Mouse (Mus musculus): ENCODE measurements around the gene Hip1r. TPM values are rescaled to one million over a fixed set of nuclear protein-coding genes. Genes with fewer than 3 reads are reported as not detected.

Gene Hip1r
- total RNA-seq, 2 experiments from 2014 or later: 6.6 to 12.1 TPM

- peak; percentile 14; the same call in 1 of the 2 replicates for ATAC-seq (ENCODE audit: poor library complexity, severe bottlenecking)
Observed at GRCm38 (mm10) chr5:124014791-124015251, 41.4 kb downstream of the Hip1r start.

- no peak for ATAC-seq (ENCODE audit: poor library complexity, severe bottlenecking)
Observed at GRCm38 (mm10) chr5:124015727-124016126, 42.3 kb downstream of the Hip1r start.

DNA sequence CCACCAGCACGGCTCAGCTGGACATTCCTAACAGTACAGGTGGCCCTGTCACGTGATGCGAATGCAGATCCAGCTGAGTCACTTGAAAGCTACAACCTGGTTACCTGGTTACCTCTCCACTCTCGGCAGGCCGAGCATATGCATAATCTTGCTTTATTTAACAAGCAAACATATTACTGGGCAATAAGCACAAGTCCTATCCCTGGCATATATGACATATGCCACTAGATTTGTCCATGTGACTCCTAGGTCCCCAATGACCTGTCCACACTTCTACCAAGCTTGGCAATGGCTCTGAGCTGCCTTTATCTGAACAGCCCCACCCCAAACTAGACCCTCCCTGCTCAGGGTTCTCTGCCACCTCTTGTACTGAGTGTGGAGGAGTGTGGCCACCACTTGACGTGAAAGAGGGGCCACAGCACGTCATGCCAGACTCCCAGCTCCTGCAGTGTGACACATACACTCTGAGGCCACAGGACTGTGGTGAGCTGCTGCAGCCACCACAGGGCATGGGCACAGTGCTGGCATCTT is 42.9 kb downstream of the Hip1r start:
- ATAC-seq (ENCODE audit: poor library complexity, severe bottlenecking): no peak

- ATAC-seq (ENCODE audit: poor library complexity, severe bottlenecking): no peak
Observed at GRCm38 (mm10) chr5:124017941-124018340, 44.5 kb downstream of the Hip1r start.

- ATAC-seq (ENCODE audit: poor library complexity, severe bottlenecking): no peak
Observed at GRCm38 (mm10) chr5:124018651-124019050, 45.2 kb downstream of the Hip1r start.

DNA sequence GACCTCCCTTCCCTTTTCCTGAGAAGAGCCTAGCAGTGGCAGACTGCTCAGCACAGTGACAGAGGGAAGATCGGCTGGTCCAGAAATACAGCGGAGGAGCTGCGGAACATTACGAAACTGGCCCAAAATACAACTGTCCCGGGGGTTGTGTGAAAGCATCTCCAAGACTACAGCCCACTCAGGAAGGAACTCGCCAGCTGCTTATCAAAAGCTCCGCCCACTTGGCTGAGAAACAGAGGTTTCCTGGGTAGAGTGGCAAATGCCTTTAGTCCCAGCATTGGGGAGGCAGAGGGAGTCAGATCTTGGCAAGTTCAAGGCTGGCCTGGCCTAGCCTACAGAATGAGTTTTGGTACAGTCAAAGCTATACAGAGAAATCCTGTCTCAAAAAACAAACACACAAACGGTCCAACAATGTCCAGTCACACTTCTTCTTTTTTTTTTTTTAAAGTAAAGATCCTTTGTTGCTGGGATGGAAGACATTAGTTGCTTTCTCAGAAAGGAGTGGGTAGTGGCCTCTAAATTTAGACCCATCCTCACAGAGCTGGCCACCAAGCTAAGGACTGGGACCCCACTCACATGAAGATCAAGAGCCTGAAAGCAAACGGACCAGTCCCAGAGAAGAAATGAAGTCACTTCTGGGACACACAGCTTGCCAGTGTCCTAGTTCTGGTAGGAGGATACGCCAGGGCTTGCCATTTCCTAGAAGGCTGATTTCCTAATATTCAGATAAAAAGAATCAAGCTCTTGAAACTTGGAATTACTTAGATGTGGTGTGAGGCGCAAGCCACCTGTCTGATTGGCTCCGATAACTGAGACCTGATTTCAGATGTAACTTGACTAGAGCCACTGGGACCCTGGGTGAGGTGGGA is 46.2 kb downstream of the Hip1r start:
- ATAC-seq (ENCODE audit: poor library complexity, severe bottlenecking): peak; percentile 45

DNA sequence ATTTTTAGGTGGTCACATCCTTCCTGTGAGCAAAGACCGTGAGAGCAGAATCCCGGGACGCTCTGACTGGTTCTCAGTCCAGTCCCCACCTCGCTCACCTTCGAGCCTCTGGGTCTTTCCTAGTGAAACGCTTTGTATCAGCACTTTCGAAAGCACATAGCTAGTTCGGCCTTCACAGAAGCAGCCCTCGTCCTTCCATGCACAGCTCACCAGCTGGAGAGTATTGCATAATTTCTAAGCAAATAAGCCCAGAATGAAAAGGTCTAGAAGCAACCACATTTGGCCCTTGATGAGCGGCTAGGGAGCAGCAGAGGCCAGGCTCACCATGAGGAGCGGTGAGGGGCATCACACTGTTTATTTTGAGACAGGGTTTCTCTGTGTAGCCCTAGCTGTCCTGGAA is 47.7 kb downstream of the Hip1r start:
- ATAC-seq (ENCODE audit: poor library complexity, severe bottlenecking): peak; percentile 5; the same call in 1 of the 2 replicates

DNA sequence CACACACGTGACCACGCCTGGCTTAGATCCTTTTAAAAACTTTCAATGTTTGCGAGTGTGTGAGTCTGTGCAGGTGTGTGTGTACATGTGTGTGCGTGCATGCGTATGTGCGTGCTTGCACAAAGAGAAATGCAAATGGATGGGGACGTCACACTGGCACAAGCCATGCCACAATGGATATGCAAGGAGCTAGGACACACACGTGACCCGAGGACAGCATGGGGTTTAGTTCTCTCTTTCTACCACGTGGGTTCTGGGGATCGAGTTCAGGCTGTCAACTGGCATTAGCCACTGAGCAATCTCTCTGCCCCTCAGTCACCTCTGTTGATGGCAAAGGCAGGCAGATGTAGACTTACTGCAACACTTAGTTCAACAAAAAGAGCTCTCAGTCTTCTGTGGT is 48.3 kb downstream of the Hip1r start:
- ATAC-seq (ENCODE audit: poor library complexity, severe bottlenecking): 0 out of 2 replicates have a peak, but pooled peaks have one; percentile 19

GRCm38 (mm10) chr5:124022365-124022764 is 48.9 kb downstream of the Hip1r start:
- ATAC-seq (ENCODE audit: poor library complexity, severe bottlenecking): no peak

DNA sequence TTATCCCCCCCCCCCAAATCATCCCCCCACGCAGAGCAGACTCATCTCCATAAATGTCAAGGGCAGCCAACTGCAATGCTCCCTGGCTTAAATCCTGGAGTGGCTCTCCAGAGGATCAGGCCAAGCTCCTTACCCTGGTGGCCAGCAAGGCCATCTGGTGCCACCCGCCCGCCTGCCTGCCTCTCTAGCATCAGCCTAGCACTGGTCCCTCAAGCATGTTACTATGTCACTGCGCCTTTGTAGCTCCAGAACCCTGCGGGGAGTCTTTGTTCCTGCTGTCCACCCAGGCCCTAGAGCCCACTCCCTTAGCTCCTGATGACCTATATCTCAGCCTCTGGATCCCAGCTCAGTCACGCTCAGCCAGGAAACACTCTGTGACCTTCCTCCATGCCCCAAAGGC is 51.2 kb downstream of the Hip1r start:
- ATAC-seq (ENCODE audit: poor library complexity, severe bottlenecking): peak; percentile 8

DNA sequence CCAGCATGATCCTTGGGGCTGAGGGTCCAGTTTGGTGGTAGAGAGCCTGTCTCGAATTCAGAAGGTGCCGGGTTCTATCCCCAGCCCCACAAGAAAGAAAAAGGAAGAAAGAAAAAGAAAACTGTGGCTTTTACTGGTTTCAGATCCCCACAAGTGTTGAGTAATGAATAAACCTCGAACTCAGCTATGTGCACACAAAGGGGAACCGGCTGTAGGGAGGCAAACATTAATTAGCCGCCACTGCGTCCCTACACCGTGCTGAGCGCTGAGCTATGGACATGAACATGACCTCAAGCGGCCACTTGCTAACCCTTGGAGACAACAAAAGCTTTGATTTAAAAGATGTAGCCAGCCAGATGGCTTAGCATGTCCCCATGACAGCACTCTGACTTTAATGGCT is 51.7 kb downstream of the Hip1r start:
- peak; percentile 73 for ATAC-seq (ENCODE audit: poor library complexity, severe bottlenecking)

GRCm38 (mm10) chr5:124025587-124026441 is 52.4 kb downstream of the Hip1r start:
- no peak for ATAC-seq (ENCODE audit: poor library complexity, severe bottlenecking)

DNA sequence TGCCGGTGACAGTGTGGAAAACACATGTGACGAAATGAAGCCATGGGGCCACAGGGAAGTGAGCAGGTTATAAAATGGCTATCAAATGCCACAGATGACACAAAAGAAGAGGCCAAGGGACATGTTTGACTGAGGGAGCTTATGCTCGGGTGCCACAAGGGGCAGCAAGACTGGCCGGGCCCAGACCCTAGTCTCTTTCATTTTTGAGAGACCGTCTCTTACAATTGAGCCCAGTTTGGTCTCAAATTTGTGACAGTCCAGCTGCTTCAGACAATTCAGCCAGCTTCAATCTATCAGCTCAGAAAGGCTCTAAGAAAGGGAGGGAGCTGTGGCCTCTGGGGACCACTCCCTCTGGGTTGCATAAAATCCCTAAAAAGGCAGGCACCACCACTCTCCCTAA is 53.1 kb downstream of the Hip1r start:
- ATAC-seq (ENCODE audit: poor library complexity, severe bottlenecking): peak; percentile 26

- ATAC-seq (ENCODE audit: poor library complexity, severe bottlenecking): no peak
Observed at GRCm38 (mm10) chr5:124027702-124028470, 54.5 kb downstream of the Hip1r start.

GRCm38 (mm10) chr5:124028680-124029079 is 55.3 kb downstream of the Hip1r start:
- no peak for ATAC-seq (ENCODE audit: poor library complexity, severe bottlenecking)

DNA sequence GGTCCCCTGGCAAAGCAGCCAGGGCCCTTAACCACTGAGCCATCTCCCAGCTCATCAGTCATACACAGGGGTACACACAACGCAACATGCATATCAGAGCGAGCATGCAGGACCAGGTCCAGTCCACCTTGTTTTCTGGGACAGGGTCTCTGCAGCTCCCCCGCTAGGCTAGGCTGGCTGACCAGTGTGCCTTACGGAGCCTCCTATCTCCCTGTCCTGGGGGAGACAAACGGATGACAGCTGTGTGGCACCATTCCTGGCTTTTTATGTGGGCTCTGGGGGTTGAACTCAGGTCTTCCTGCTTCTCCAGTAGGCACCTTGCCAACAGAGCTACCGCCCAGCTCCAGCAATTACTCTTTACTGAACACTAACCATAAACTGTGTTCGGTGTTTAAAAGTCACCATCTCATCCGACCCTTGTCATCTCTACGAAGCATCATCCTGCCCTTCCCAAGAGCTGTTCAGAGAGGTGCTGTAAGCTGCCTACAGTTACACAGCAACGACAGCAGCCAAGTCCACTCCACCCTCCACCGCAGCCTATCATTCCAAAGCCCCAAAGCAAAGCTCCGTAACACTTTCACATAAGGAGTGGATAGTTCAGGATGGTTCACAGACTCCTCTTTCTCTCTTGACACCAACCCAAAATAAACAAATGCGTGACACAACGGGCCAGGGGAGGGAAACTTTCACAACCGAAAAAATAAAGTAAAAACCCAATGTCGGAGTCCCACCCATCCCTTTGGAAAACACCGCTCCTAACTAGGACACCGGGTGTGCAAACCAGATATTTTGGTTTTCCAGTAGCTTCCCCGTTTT is 56.0 kb downstream of the Hip1r start:
- ATAC-seq (ENCODE audit: poor library complexity, severe bottlenecking): no peak

DNA sequence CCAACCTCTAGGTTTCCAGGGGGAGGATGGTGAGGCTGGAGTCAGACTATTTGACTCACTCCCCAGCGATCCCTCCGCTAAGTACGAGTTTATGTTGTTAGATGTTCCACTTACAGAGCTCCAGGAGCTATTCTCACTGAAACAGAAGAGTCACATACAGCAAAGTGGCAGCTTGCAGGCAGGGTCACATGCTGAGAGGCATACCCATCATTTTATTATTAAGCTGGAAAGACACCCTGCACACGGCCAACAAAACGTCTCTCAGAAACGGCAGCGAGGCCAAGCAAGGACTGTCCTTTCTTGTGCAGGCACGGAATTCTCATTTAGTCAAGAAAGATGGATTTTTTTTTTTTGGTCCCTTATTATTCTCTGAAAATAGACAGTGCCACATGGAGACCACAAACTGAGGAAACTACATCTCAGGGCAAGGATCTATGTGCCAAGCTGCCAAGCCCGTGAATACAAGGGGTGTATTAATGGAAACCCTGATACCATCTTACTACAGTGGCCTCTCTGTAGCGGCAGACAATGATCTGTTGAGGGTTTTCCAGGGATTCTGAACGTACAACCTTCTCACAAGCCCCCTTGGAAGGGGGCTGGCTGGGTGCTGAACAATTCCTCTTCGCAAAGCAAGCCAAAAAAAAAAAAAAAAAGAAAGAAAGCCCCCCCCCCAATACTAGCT is 57.1 kb downstream of the Hip1r start:
- ATAC-seq (ENCODE audit: poor library complexity, severe bottlenecking): no peak

- ATAC-seq (ENCODE audit: poor library complexity, severe bottlenecking): peak; percentile 58
Observed at GRCm38 (mm10) chr5:124031068-124031955, 57.9 kb downstream of the Hip1r start.

Data from megakaryocyte, adult 5-6 weeks (primary cell).